Mouse (Mus musculus) CH12.LX (cell line): Measurements from ENCODE around the gene Sphk2.

Experiments used
- BHLHE40 ChIP-seq: IDR thresholded peaks from 2 replicates; pipeline ENCODE4 v1.6.1; 2011; ENCODE audit warnings: mild to moderate bottlenecking, low read depth, low read length, improper control_type of control experiment
- CTCF ChIP-seq, 2 experiments: IDR thresholded peaks in 1 of 2; conservative IDR thresholded peaks in 1 of 2; 2 replicates each; pipeline ENCODE4 v1.5.1; 2011 to 2012; ENCODE audit warnings: low read depth in 2 of 2, low read length in 2 of 2, improper control_type of control experiment in 1 of 2, inconsistent platforms in 1 of 2, mild to moderate bottlenecking in 1 of 2, moderate library complexity in 1 of 2
- ELF1 ChIP-seq: IDR thresholded peaks from 2 replicates; pipeline ENCODE4 v1.6.1; 2014; ENCODE audit warnings: low read depth, mild to moderate bottlenecking, inconsistent platforms, low read length, improper control_type of control experiment
- EP300 ChIP-seq: IDR thresholded peaks from 2 replicates; pipeline ENCODE4 v1.6.1; 2011; ENCODE audit warnings: low read length, improper control_type of control experiment
- GABPA ChIP-seq: IDR thresholded peaks from 2 replicates; pipeline ENCODE4 v1.6.1; 2012; ENCODE audit warnings: low read depth, low read length, improper control_type of control experiment, inconsistent platforms; ENCODE audit not compliant: insufficient replicate concordance
- HCFC1 ChIP-seq: IDR thresholded peaks from 2 replicates; pipeline ENCODE4 v1.6.1; 2012; ENCODE audit warnings: low read depth, mild to moderate bottlenecking, inconsistent platforms, low read length, improper control_type of control experiment
- MAZ ChIP-seq: IDR thresholded peaks from 2 replicates; pipeline ENCODE4 v1.6.1; 2012; ENCODE audit warnings: low read depth, mild to moderate bottlenecking, inconsistent platforms, low read length, improper control_type of control experiment, moderate library complexity
- NELFE ChIP-seq: IDR thresholded peaks from 2 replicates; pipeline ENCODE4 v1.6.1; 2011; ENCODE audit warnings: low read depth, low read length, improper control_type of control experiment
- POLR2A ChIP-seq: IDR thresholded peaks from 2 replicates; pipeline ENCODE4 v1.6.1; 2011; ENCODE audit warnings: low read depth, mild to moderate bottlenecking, improper control_type of control experiment, low read length

- peak; percentile 35; the same call in 1 of the 2 replicates for TF ChIP-seq BHLHE40
- peak; percentile 46 for TF ChIP-seq HCFC1
- peak; percentile 79; the same call in 1 of the 2 replicates for TF ChIP-seq NELFE
- no peak for TF ChIP-seq EP300
- peak; percentile 36; the same call in 1 of the 2 replicates for TF ChIP-seq POLR2A
- no peak for TF ChIP-seq MAZ
- no peak for TF ChIP-seq GABPA
- peak; percentile 88 to 100 for TF ChIP-seq CTCF (conservative IDR thresholded peaks at IDR 0.05 in 1 of 2, IDR thresholded peaks at IDR 0.05 in 1 of 2; ENCODE audit: low read depth in 2 of 2, low read length in 2 of 2)
- peak; percentile 89 for TF ChIP-seq ELF1
Observed at GRCm38 (mm10) chr7:45682144-45683126, 35.4 kb downstream of the Sphk2 start.
